Mouse (Mus musculus) kidney, postnatal 10 days (tissue): ENCODE measurements around the gene Enho.

Experiments
- DNase-seq: peaks from one replicate; pipeline ENCODE4 v3.0.0; 2021; ENCODE audit warnings: mixed read lengths

The Enho gene

GRCm38 (mm10) chr4:41662723-41663122 lies 22.6 kb upstream of the Enho start:
- peak; percentile 5 for DNase-seq

GRCm38 (mm10) chr4:41660851-41661430 lies 20.8 kb upstream of the Enho start:
- DNase-seq = peak; percentile 83

GRCm38 (mm10) chr4:41659556-41659955 lies 19.4 kb upstream of the Enho start:
- DNase-seq = peak; percentile 11

GRCm38 (mm10) chr4:41658566-41659384 lies 18.7 kb upstream of the Enho start:
- peak; percentile 71 for DNase-seq

- DNase-seq = no peak
These were observed 15.4 kb upstream of the Enho start for GRCm38 (mm10) chr4:41655525-41655924.

GRCm38 (mm10) chr4:41654217-41654616 lies 14.1 kb upstream of the Enho start:
- DNase-seq = peak; percentile 89

- peak; percentile 6 for DNase-seq
These were observed 13.6 kb upstream of the Enho start for GRCm38 (mm10) chr4:41653730-41654129.

- DNase-seq = peak; percentile 90
These were observed 13.2 kb upstream of the Enho start for GRCm38 (mm10) chr4:41653296-41653695.

GRCm38 (mm10) chr4:41648627-41649026 lies 8.5 kb upstream of the Enho start:
- DNase-seq = no peak

- no peak for DNase-seq
These were observed 8.0 kb upstream of the Enho start for GRCm38 (mm10) chr4:41648157-41648556.

GRCm38 (mm10) chr4:41645488-41645887 lies 5.4 kb upstream of the Enho start:
- DNase-seq = peak; percentile 59

- DNase-seq = no peak
These were observed 1.2 kb upstream of the Enho start for GRCm38 (mm10) chr4:41641199-41641822.

GRCm38 (mm10) chr4:41639214-41639841 lies 796 bp downstream of the Enho start:
- no peak for DNase-seq

- peak; percentile 18 for DNase-seq
These were observed 1.3 kb downstream of the Enho start for GRCm38 (mm10) chr4:41638828-41639213.

- peak; percentile 13 for DNase-seq
These were observed 1.9 kb downstream of the Enho start for GRCm38 (mm10) chr4:41638186-41638731.

- no peak for DNase-seq
These were observed 3.1 kb downstream of the Enho start for GRCm38 (mm10) chr4:41636882-41637635.

GRCm38 (mm10) chr4:41636366-41636765 lies 3.8 kb downstream of the Enho start:
- DNase-seq = peak; percentile 61

- DNase-seq = peak; percentile 45
These were observed 4.2 kb downstream of the Enho start for GRCm38 (mm10) chr4:41635906-41636305.

- DNase-seq = no peak
These were observed 4.9 kb downstream of the Enho start for GRCm38 (mm10) chr4:41635224-41635623.

- DNase-seq = no peak
These were observed 5.5 kb downstream of the Enho start for GRCm38 (mm10) chr4:41634631-41635030.

- DNase-seq = no peak
These were observed 7.1 kb downstream of the Enho start for GRCm38 (mm10) chr4:41633001-41633400.

GRCm38 (mm10) chr4:41631390-41631789 lies 8.7 kb downstream of the Enho start:
- peak; percentile 69 for DNase-seq
